Mouse (Mus musculus): ENCODE data around the gene Mis18bp1. TPM values are rescaled to one million over a fixed set of nuclear protein-coding genes. Genes with fewer than 3 reads are reported as not detected.

Gene Mis18bp1
- polyA plus RNA-seq, 1 experiment from 2014 or later: 11.3 TPM

GRCm38 (mm10) chr12:65113925-65114324, 58.5 kb downstream of the Mis18bp1 start:
- peaks cover 6% of the 10 kb centered on the region for H3K36me3 ChIP-seq (ENCODE audit: control insufficient read depth, insufficient read depth)
- H3K4me2 ChIP-seq (replicated peaks; ENCODE audit: low read depth): no peak overlapping the region
- H3K9ac ChIP-seq (ENCODE audit: low read depth, low read length): no peak overlapping the region
- no peaks in the 10 kb centered on the region for H3K4me1 ChIP-seq (replicated peaks; ENCODE audit: control insufficient read depth, insufficient read depth, low read length)
- H3K27ac ChIP-seq (ENCODE audit: low read depth, low read length): no peak overlapping the region
- TF ChIP-seq CTCF (IDR thresholded peaks at IDR 0.05; ENCODE audit: low read depth): no peak
- H3K4me3 ChIP-seq (ENCODE audit: low read depth, low read length): no peak overlapping the region
- H3K27me3 ChIP-seq (replicated peaks; ENCODE audit: control insufficient read depth, insufficient read depth, low read length): no peaks in the 10 kb centered on the region
- no peak for ATAC-seq
- no peaks in the 10 kb centered on the region for H3K9me3 ChIP-seq (ENCODE audit: control insufficient read depth)
- WGBS: 81% methylated on average over 4 of the region's 4 CpGs

GRCm38 (mm10) chr12:65112811-65113210, 59.6 kb downstream of the Mis18bp1 start:
- no peak overlapping the region for H3K27ac ChIP-seq (ENCODE audit: low read depth, low read length)
- TF ChIP-seq CTCF (IDR thresholded peaks at IDR 0.05; ENCODE audit: low read depth): no peak
- no peak overlapping the region for H3K4me3 ChIP-seq (ENCODE audit: low read depth, low read length)
- no peaks in the 10 kb centered on the region for H3K27me3 ChIP-seq (replicated peaks; ENCODE audit: control insufficient read depth, insufficient read depth, low read length)
- no peaks in the 10 kb centered on the region for H3K4me1 ChIP-seq (replicated peaks; ENCODE audit: control insufficient read depth, insufficient read depth, low read length)
- peaks cover 5% of the 10 kb centered on the region; the same call in 1 of the 2 replicates for H3K36me3 ChIP-seq (ENCODE audit: control insufficient read depth, insufficient read depth)
- H3K4me2 ChIP-seq (replicated peaks; ENCODE audit: low read depth): no peak overlapping the region
- no peak for ATAC-seq
- no peak overlapping the region for H3K9ac ChIP-seq (ENCODE audit: low read depth, low read length)
- H3K9me3 ChIP-seq (ENCODE audit: control insufficient read depth): no peaks in the 10 kb centered on the region
- 96% methylated on average over 1 of the region's 1 CpGs for WGBS

- TF ChIP-seq CTCF (IDR thresholded peaks at IDR 0.05; ENCODE audit: low read depth): no peak
- ATAC-seq: no peak
- Histone ChIP-seq H3K4me1 (replicated peaks; ENCODE audit: control insufficient read depth, insufficient read depth, low read length) (no peaks in the 10 kb centered on the region), H3K27ac (ENCODE audit: low read depth, low read length) (no peak overlapping the region), H3K4me2 (replicated peaks; ENCODE audit: low read depth) (no peak overlapping the region), H3K4me3 (ENCODE audit: low read depth, low read length) (no peak overlapping the region), H3K9me3 (ENCODE audit: control insufficient read depth) (no peaks in the 10 kb centered on the region), H3K27me3 (replicated peaks; ENCODE audit: control insufficient read depth, insufficient read depth, low read length) (no peaks in the 10 kb centered on the region), H3K9ac (ENCODE audit: low read depth, low read length) (no peak overlapping the region), H3K36me3 (ENCODE audit: control insufficient read depth, insufficient read depth) (peaks cover 5% of the 10 kb centered on the region; the same call in 1 of the 2 replicates)
- 82% methylated on average over 3 of the region's 3 CpGs for WGBS
Measured at GRCm38 (mm10) chr12:65111503-65111902, 60.9 kb downstream of the Mis18bp1 start.

- WGBS: 80% methylated on average over 1 of the region's 1 CpGs
- ATAC-seq: no peak
- no peaks in the 10 kb centered on the region for H3K4me1 ChIP-seq (replicated peaks; ENCODE audit: control insufficient read depth, insufficient read depth, low read length)
Measured at GRCm38 (mm10) chr12:65108746-65109145, 63.7 kb downstream of the Mis18bp1 start.

More at GRCm38 (mm10) chr12:65108746-65109145, 63.7 kb downstream of the Mis18bp1 start:
- H3K9me3 ChIP-seq (ENCODE audit: control insufficient read depth): no peaks in the 10 kb centered on the region
- no peak overlapping the region for H3K27ac ChIP-seq (ENCODE audit: low read depth, low read length)
- no peak overlapping the region for H3K4me2 ChIP-seq (replicated peaks; ENCODE audit: low read depth)
- H3K36me3 ChIP-seq (ENCODE audit: control insufficient read depth, insufficient read depth): peaks cover 10% of the 10 kb centered on the region; the same call in 1 of the 2 replicates
- no peak overlapping the region for H3K9ac ChIP-seq (ENCODE audit: low read depth, low read length)
- H3K27me3 ChIP-seq (replicated peaks; ENCODE audit: control insufficient read depth, insufficient read depth, low read length): no peaks in the 10 kb centered on the region
- no peak overlapping the region for H3K4me3 ChIP-seq (ENCODE audit: low read depth, low read length)
- no peak for TF ChIP-seq CTCF (IDR thresholded peaks at IDR 0.05; ENCODE audit: low read depth)

Other genes starting within 250 kb of the Mis18bp1 start
- 7.6 and 8.0 TPM in 2 replicates for gene Klhl28, start 207.1 kb downstream of the Mis18bp1 start, polyA plus RNA-seq (2015; fragmentation: Nextera tagmentation; extraction: Ambion mirVana)
- gene Togaram1, start 206.8 kb downstream of the Mis18bp1 start, polyA plus RNA-seq (2015; fragmentation: Nextera tagmentation; extraction: Ambion mirVana): 12.4 and 14.3 TPM in 2 replicates
- 14.0 and 14.6 TPM in 2 replicates for gene Prpf39, start 136.3 kb downstream of the Mis18bp1 start, polyA plus RNA-seq (2015; fragmentation: Nextera tagmentation; extraction: Ambion mirVana)
- 143 and 146 TPM in 2 replicates for gene Fkbp3, start 98.6 kb downstream of the Mis18bp1 start, polyA plus RNA-seq (2015; fragmentation: Nextera tagmentation; extraction: Ambion mirVana)
- 2.1 and 2.9 TPM in 2 replicates for gene Fancm, start 97.0 kb downstream of the Mis18bp1 start, polyA plus RNA-seq (2015; fragmentation: Nextera tagmentation; extraction: Ambion mirVana)
- gene Wdr20rt, start 52.9 kb upstream of the Mis18bp1 start, polyA plus RNA-seq (2015; fragmentation: Nextera tagmentation; extraction: Ambion mirVana): not detected in 2 replicates